Mouse (Mus musculus): ENCODE results near the gene Cacnb2. TPM values are rescaled to one million over a fixed set of nuclear protein-coding genes. Genes with fewer than 3 reads are reported as not detected.
A peak's percentile ranks its signal among the peaks of the same experiment; 100 is the strongest.

Cacnb2 gene
- total RNA-seq, 2 experiments from 2014 or later = 39.4 to 41.3 TPM

DNA sequence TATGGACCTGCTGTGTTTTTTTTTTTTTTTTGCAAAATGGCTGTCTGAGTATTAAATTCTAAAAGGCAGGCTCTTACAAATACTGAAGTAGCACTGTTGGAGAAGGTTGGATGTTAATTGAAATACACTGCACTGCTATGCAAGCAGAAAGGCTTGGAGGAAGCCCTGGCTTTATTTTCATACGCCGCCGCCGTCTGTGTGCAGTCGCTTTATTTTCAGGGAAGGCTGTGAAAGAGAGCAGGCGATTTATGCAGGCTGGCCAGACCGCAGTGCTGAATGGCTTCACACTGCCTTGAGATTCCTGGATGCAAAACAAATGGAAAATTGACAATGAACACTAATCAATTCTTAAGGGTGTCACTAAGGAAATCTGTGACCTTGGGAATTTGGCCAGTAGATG lies 137.5 kb downstream of the Cacnb2 start:
- intact Hi-C loops (cut with DNase I) = no loop called here
- peak; percentile 17 to 33 for DNase-seq (ENCODE audit: low spot score in 2 of 2)

GRCm38 (mm10) chr2:14744761-14745160 lies 141.9 kb downstream of the Cacnb2 start:
- DNase-seq (ENCODE audit: low spot score in 2 of 2) = no peak
- intact Hi-C loops (cut with DNase I) = no loop called here

DNA sequence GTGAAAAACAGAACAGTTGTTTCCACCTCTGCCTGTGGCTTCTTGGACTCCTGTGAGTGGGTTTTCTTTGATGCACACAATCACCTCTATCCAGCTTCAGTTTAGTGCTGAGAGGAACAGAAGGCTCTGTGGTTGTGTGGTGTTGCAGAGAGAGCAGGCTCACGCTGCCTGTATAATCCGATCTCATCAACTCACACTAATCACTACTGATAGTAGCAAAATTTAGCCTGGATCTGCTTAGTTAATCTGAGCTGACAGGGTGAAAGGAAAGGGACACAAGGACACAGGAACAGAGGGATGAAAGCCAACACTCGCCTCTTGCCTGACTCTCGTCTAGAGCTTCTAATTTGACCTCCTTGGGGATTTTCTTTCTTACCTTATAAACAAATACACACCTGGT lies 160.0 kb downstream of the Cacnb2 start:
- intact Hi-C loops (cut with DNase I) = no loop called here
- no peak for DNase-seq (ENCODE audit: low spot score in 2 of 2)

- intact Hi-C loops (cut with DNase I) = no loop called here
- DNase-seq (ENCODE audit: low spot score in 2 of 2) = peak; percentile 22 to 64
Measured at GRCm38 (mm10) chr2:14763931-14764330, 161.0 kb downstream of the Cacnb2 start.

GRCm38 (mm10) chr2:14769448-14769847 lies 166.6 kb downstream of the Cacnb2 start:
- DNase-seq (ENCODE audit: low spot score in 2 of 2) = no peak
- intact Hi-C loops (cut with DNase I) = no loop called here

DNA sequence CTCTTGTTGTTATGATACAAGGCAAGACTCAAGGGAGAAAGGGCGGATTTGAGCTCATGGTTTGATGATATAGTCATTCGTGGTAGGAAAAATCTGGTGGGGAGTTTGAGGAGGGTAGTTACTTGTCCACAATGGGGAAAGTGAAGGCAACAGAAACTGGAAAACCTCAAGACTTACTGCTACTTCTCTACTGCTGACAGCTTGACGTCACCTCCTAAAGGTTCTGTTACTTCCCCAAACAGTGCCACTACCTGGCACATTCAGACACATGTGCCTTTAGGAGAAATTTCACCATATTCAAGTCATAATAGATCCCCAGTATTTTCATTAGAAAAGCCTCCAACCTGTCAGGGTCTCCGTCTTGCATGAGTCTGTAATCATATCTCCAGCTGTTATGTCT lies 167.7 kb downstream of the Cacnb2 start:
- intact Hi-C loops (cut with DNase I) = no loop called here
- no peak for DNase-seq (ENCODE audit: low spot score in 2 of 2)

- no peak for DNase-seq (ENCODE audit: low spot score in 2 of 2)
- intact Hi-C loops (cut with DNase I) = no loop called here
Measured at GRCm38 (mm10) chr2:14774375-14774774, 171.5 kb downstream of the Cacnb2 start.

DNA sequence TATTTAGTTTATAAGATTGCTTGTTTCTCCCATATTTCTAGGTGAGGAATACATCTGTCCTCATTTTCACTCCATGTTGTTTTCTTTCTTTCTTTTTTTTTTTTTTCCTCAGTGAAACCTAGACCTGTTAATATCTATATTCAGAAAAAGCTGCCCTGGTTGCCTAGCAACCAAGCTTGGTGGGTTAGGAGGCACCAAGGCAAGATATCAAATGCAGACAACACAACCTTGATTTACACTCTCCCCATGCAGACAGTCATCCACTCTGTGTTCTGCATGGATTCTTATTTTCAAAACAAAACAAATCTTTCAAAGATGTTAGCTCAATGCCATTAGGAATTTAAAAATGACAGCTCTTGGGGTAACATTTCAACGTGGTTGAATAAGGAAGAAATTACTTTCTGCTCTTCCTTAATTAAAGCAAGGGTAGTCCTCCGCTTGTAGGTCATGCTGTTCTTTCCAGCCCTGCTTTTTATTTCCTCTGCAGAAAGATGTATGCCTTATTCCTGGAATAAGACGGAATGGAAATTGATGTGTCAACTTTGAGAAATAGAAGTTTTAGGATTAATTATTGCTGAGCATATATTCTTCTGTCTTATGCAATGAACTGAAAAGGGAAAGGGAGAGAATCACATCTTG lies 172.1 kb downstream of the Cacnb2 start:
- intact Hi-C loops (cut with DNase I) = no loop called here
- DNase-seq (ENCODE audit: low spot score in 2 of 2) = peak; percentile 15 to 18

GRCm38 (mm10) chr2:14787983-14788382 lies 185.1 kb downstream of the Cacnb2 start:
- DNase-seq (ENCODE audit: low spot score in 2 of 2) = no peak
- intact Hi-C loops (cut with DNase I) = no loop called here

DNA sequence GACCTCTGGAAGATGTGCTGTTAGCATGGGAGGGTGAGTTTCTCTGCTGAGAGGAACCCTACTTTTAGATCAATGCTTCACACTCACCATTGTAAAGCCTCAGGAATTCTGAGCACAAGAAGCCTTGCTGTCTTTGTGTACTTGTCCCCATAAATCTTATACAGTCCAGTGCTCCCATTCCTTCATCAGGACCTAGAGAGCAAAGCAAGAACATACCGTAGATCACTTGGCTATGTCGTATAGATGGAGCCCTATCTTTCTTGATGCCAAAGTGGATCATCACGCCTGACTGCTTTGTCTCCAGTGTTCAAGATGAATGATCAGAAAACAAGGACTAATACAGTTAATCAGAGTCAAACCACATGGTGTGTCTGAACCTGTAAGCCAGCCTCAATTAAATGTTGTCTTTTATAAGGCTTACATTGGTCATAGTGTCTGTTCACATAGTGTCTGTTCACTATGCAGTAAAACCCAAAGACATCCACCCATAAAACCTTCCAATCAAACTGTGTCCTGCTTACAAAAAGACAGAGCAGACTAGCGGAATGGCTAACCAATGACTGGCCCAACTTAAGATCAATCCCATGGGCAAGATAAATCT lies 198.7 kb downstream of the Cacnb2 start:
- intact Hi-C loops (cut with DNase I) = no loop called here
- no peak for DNase-seq (ENCODE audit: low spot score in 2 of 2)

DNA sequence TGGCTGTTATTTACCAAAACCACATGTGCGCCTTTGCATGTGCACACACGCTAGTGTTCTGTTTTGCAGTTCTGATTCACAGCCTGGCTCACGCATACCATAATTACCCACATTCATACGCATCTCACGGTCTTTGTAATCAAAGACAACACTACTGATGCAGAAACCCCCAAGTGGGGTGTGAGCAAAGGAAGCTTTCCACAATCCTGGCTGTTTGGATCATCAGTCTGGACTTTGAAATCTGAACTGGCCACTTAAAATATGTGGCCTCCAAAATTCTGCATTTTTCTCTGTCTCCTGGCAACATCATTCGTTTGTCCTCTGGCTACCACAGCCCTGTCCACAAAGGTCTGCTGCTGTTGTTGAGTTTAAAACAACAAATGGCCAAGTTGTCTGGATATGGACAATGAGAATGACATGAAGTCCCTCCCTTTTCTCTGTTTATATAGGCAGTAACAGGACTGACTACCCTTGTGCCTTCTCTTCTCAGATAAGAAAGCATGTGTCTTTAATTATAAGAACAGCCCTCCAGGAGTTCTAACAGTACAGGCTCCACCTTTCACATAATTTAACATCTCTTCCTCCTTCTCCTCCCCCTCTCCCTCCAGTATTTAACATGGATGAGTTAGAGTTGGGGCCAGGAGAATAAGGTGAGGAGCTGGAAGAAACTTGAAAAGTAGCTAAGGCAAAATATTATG lies 204.9 kb downstream of the Cacnb2 start:
- intact Hi-C loops (cut with DNase I) = no loop called here
- DNase-seq (ENCODE audit: low spot score in 2 of 2) = no peak

DNA sequence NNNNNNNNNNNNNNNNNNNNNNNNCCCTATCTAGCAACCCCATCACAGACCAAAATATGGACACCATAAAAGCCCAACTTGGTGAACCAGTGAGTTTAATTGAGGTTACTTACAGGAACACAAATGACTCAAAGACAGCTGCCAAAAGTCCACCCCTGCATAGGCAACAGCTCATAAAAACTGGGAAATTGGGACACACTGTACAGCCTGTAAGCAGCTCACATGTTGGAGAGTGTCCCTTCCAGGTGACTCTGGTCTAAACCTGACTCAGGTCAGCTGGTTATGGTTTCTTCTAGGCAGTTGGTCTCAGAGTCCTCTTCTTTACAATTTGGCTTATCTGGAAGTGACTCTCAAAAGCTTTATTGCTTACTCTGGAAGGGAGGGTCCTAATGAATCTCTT lies 212.1 kb downstream of the Cacnb2 start:
- intact Hi-C loops (cut with DNase I) = no loop called here
- DNase-seq (ENCODE audit: low spot score in 2 of 2) = no peak

DNA sequence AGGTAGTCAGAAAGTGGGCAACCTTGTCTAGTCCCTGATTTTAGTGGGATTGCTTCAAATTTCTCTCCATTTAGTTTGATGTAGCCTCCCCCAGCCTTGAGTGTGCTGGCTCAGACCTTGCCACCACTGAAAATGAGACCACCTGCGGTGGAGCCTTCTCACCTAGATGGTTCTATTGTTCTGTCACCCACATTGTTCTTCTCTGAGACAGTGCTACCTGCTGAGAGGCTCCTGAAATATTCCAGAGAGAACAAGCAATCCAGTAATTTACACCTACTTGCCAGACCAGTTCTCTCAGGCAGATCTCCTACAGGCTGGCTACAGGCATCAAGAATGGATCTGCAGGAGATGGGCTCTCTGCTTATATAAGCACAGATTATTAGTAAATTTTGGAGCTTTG lies 215.8 kb downstream of the Cacnb2 start:
- DNase-seq (ENCODE audit: low spot score in 2 of 2) = no peak
- intact Hi-C loops (cut with DNase I) = no loop called here

DNA sequence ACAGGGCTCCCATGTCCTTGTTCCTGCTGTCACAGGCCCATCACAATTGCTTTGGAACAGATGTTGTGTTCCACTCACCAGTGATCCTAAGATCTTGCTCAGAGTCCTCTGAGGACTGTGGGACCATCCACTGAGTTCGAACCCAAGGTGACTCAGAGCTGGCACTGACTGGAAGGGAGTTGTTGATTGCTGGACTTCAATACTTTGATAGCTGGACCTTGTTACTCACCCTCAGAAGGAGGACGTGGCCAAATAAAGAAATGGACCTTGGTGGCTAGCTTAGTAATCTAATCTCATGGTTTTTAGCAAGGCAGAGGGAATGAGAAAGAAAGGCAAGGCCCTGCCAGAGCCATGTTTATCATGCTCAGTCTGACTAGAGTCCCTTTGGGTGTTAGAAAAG lies 218.1 kb downstream of the Cacnb2 start:
- DNase-seq (ENCODE audit: low spot score in 2 of 2) = no peak
- intact Hi-C loops (cut with DNase I) = no loop called here

DNA sequence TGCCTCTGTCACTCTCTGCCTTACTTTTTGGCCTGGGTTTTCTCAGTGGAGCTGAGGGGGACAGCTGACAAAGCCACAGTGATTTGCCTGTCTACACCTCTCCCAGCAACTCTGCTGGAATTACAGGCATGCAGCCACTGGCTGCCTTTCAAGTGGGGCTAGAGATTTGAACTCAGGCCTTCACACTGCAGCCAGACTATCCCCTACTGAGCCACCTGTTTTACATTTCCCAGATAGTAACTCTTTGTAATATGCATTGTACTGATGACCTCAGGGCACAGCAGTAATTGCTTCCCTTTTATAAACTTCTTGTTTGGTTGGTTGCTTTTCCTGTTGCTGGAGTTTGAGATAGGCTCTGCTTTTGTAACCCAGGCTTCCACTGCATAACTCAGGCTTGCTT lies 220.2 kb downstream of the Cacnb2 start:
- DNase-seq (ENCODE audit: low spot score in 2 of 2) = no peak
- intact Hi-C loops (cut with DNase I) = no loop called here

DNA sequence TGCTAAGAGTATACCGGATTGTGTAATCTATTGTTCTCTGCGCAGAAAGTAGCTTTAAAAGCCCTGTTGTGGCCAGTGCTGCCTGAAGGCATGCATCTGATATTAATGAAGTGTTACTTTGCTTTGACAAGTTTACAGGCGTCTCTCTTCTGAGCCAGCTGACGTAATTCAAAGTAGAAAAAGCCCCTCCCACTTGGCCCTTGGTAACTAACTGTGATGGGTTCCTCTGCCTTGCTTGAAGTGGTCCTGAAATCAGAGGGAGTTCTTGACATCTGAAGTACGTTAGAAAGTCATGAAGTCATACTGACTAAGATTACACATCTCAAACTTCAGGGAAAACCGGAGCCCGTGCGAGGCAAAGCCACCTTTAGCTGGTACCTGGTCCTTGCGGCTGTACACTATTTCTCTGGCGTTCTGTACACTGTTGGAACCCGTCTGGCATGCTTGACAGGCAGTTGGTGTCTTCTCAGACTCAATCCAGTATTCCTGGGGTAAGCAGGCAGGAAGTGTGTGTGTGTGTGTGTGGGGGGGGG lies 221.0 kb downstream of the Cacnb2 start:
- intact Hi-C loops (cut with DNase I) = no loop called here
- no peak for DNase-seq (ENCODE audit: low spot score in 2 of 2)

DNA sequence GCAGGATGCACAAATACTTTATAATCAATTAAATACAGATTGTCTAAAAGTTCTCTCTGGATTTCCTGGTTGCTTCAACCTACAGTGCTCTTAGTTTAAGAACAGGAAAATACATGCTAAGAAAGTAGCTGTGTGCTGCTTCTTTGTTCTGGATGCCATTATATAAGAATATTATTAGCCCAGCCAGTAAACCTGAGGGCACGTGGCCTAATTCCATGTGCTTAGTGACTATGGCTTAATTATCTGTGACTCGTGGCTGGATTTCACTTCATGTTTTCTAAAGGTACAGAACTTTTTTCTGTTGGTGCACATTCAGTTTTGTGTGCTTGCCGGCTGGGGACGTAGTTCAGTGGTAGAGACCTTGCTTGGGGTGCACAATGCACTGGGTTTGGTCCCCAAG lies 222.3 kb downstream of the Cacnb2 start:
- intact Hi-C loops (cut with DNase I) = no loop called here
- no peak for DNase-seq (ENCODE audit: low spot score in 2 of 2)

DNA sequence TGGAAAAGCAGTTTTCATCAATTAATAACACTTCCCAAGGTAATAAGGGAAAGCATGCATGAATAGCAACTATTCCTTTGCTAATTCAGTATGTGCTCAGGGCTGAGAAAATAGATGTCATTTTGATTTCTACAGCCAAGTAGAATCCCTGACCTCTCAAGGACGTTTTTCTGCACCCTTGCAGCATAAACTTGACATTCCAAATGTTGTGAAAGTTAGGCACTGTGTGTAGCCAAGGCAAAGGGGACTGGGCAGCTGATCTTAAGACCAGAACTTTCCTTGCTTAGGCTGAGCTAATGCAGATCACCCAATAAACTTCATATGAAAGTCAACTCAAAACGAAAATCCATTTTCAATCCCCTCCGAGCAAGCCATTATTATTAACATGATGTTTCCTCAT lies 226.6 kb downstream of the Cacnb2 start:
- intact Hi-C loops (cut with DNase I) = no loop called here

GRCm38 (mm10) chr2:14831308-14831707 lies 228.4 kb downstream of the Cacnb2 start:
- intact Hi-C loops (cut with DNase I) = no loop called here
- DNase-seq (ENCODE audit: low spot score in 2 of 2) = peak in 1 of 2 experiments; percentile 31

More for the DNA sequence above, 226.6 kb downstream of the Cacnb2 start:
- no peak for DNase-seq (ENCODE audit: low spot score in 2 of 2)

DNA sequence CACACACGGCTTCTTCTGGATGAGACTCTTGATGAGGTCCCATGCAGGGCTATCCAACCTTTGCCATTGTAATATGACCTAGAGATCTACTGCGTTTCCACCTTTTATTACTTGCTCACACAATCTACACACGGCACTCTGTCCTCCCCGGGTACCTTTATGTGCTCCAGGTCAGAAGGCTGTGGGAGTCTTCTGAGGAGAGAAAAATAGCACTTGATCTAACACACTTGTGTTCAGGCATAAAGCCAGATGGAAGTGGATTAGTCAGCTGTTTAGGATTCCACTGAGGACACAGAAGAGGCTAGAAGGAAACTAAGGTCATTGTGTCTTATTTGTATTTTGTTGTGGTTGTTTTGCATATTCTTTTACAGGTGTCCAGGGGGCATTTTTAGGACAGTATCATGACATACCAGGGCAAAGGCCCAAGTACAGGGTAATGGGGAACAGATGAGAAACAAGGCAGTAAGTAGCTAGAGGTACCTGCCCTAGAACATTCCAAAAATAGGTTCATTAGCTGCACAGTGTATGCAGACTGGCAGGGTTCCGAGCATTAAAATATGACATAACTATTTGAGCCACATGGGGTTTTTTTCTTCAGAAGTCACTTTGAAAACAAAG lies 231.9 kb downstream of the Cacnb2 start:
- intact Hi-C loops (cut with DNase I) = no loop called here

More for the DNA sequence above, 231.9 kb downstream of the Cacnb2 start:
- DNase-seq (ENCODE audit: low spot score in 2 of 2) = no peak
